Mouse (Mus musculus): ENCODE measurements around the gene Kctd13.

DNA sequence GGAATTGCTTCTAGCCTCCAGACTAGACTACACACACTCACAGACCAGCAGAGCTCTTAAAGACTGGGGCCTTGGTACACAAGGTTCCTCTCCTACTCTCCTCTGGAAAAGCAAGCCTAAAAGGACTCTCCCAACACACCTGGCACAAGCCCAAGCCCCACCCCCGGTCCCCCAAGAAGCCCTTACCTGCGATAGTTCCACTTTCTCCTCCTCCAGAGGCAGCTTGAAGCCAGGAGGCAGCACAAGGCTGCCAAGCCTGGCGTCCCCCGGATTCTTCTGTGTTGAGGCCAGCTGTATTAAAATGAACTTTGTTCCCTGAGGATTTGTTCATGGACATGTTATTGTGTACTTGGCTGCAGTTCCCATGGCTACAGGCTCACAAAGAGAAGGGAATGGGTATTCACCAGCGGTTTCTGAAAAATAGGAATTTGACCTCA lies 6.0 kb upstream of the Kctd13 start, which contains the start of gene Tmem219:
- no peak for TF ChIP-seq CTCF (IDR thresholded peaks at IDR 0.05; ENCODE audit: extremely low read depth, insufficient read depth, insufficient read length, insufficient replicate concordance)
- TF ChIP-seq POLR2A (IDR thresholded peaks at IDR 0.05; ENCODE audit: low read depth, low read length): no peak

All from spleen, adult 2 months (tissue).